Mouse (Mus musculus) adrenal gland, postnatal 10 days (tissue): ENCODE measurements around the gene Fgfr2. TPM values are rescaled to one million over a fixed set of nuclear protein-coding genes. Genes with fewer than 3 reads are reported as not detected.

Experiments used
- DNase-seq: peaks from one replicate; pipeline ENCODE4 v3.0.0; 2021; ENCODE audit warnings: mixed read lengths
- total RNA-seq, 2 experiments: library from RNA; stranded (reverse); gene quantifications; 2 replicates each; pipeline ENCODE4 v1.2.3; 2021

The Fgfr2 gene
- total RNA-seq, 2 experiments from 2014 or later = 128 to 169 TPM

- peak; percentile 56 for DNase-seq
These were observed 2862.1 kb downstream of the Fgfr2 start for GRCm38 (mm10) chr7:130260905-130261683.

GRCm38 (mm10) chr7:130260060-130260459 lies 2863.1 kb downstream of the Fgfr2 start:
- DNase-seq = no peak

DNA sequence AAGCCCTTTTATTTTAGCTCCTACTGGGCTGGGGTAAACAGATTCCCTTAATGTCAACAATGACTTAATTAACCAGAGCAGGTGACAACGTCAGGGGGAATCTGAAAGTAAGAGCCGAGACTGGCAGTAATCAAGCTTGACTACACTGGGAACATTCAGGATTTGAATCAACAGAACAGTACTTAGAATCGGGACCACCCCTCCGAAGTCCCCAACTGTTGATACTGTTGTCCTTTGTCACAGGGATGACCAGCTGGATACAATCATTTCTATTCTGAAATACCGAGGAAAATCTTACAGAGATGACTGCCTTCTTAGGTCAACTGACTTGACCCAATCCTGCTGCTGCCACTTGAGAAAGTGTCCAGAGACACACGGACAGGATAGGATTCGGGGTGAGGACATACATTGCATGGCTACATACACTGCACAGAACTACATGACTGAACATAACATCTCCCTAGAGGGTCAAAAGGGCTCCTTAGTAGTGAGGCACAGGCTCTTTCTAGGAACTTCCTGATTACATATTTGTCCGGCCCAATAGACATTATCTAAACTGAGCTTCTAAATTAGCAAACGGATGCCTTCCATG lies 2864.3 kb downstream of the Fgfr2 start:
- no peak for DNase-seq

DNA sequence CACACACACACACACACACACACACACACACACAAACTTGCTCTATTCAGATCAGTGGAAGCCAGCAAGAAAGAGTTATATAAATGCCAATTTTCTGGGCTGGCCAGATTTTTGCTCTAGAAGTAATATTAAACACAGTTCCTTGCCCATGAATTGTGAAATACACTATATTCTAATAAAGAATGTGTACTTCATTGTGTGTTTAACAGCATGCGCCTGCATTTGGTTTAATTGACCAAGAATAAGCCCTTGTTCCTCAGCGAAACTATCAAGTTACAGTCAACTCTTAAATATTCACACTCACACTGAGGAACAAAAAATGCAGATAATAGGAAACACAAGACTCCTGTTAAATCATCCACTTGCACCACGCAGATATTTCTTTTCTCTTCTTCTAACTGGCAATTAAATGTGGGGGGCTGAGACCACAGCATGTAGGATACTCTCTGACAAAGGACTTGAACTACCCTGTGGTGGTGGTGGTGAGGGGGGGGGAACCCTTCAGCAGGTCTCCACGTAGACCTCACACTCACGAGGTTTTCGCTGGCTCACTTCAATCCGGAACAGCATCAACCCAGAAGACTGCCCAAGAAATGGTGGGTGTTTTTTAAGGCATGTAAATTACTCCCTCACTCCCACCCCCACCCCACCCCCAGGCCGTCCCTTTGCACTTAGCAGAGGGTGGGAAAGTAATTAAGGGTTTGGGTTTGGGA lies 2865.0 kb downstream of the Fgfr2 start:
- no peak for DNase-seq

GRCm38 (mm10) chr7:130253264-130253663 lies 2869.9 kb downstream of the Fgfr2 start:
- no peak for DNase-seq

- DNase-seq = no peak
These were observed 2871.1 kb downstream of the Fgfr2 start for GRCm38 (mm10) chr7:130251936-130252523.

- DNase-seq = no peak
These were observed 2872.2 kb downstream of the Fgfr2 start for GRCm38 (mm10) chr7:130250994-130251393.

GRCm38 (mm10) chr7:130248403-130248802 lies 2874.7 kb downstream of the Fgfr2 start:
- DNase-seq = no peak

- DNase-seq = no peak
These were observed 2875.3 kb downstream of the Fgfr2 start for GRCm38 (mm10) chr7:130247831-130248230.

- DNase-seq = no peak
These were observed 2876.7 kb downstream of the Fgfr2 start for GRCm38 (mm10) chr7:130246483-130246882.

DNA sequence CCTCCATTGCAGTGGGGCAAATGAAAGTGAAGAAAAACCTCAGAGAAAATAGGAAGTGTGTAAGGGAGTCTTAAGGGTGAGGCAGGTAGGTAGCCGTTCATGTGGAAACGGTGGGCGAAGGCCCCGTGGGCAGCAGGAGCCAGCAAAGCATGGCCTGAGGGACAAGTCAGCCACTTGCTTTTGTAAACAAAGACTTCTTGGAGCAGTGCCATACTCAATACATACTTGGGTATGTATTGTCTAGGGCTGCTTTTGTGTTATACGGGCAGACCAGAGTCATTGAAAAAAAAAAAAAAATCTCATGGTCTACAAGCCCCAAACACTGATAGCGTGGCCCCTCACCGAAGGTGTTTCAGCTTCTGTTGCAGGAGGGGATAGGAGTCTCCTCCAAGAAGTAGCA lies 2878.6 kb downstream of the Fgfr2 start:
- no peak for DNase-seq

DNA sequence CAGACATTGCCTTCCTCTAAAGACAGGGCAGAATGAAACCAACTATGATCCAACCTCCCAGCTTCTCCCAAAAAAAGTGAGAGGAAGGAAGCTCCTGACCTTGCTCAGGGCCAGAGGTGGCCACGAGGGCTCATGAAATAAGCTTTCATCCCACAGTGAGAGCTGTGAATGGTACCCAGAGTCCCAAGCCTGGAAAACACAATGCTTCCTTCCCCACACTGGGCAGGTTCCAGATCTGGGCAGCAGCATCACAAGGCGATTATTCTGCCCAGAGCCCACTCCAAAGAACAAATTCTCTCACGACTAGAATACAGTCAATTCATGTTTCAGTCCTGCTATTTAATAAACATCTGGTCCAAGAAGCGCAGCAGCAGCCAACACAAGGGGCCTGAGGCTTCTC lies 2879.3 kb downstream of the Fgfr2 start:
- DNase-seq = no peak

DNA sequence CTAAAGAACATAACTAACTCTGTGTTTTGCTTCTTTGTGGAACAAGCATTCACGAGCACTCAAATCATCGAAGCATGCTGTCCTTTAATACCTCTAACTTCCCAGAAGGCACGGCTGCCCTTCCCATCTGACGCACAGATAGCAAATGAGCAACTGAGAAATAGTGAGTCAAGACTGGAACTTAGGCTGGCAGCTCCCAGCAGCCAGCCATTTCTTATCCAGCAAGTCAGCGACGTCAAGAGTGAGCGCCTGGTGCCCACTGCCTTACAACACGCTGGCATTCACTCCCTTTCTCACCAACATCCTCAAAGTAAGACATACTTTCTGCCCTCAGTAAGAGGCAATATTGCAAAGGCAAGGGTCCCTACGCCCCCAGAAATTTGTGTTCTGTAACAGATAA lies 2883.0 kb downstream of the Fgfr2 start:
- no peak for DNase-seq

DNA sequence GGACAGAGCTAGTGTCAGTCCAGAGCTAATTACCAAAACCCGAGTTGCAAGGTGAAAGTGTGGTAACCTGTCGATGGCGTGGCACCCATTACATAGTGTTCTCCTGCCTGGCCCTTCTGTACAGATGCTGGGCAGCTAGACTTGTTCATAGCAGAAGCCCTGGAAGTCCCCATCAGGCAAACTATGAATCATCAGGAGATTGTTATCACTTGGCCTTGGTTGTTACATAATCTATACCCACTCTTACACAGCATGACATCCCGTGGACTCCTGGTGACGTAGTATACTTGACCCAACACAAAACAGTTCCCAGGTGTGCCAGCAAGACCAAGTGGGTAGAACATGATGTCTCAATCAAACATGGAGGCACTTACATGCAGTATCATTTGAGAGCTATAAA lies 2885.9 kb downstream of the Fgfr2 start:
- DNase-seq = no peak

- DNase-seq = peak; percentile 65
These were observed 2889.4 kb downstream of the Fgfr2 start for GRCm38 (mm10) chr7:130233777-130234176.

DNA sequence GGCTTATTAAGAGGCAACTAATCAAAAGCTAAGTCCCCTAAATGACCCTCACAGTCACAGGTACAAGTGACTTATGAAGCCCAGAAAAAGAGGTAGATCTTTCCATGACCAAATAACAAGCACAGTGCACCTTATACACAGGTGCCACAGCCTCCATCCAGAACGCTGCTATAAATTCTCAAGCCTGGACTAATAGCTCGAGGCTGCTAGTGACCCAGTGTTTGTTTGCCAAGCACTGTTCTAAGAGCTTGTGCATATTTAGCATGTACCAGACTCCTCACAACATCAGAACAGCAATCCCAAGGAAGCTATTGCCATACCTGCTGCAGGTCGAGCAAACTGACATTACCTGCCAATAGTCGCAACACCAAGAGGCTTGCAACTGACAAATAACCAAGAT lies 2893.1 kb downstream of the Fgfr2 start:
- DNase-seq = no peak

DNA sequence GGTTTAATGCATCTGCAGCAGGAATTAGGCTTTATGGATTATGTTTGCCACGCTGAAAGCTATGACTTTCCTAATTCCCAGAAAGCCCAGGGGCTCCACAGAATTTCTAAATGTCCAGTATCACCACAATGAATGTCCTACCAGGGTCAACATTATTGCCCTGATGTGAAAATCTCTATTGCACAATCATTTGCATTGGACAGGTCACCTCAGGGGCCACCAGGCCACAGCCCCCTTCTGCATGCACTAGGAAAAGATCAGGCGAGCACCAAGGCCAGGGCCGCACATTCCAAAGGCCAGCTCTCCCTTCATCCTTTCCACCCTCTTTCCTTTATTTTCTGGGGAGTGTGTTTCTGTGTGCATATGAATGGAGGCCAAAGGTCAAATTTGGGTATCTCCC lies 2897.9 kb downstream of the Fgfr2 start:
- no peak for DNase-seq

GRCm38 (mm10) chr7:130222633-130223354 lies 2900.4 kb downstream of the Fgfr2 start:
- no peak for DNase-seq

- no peak for DNase-seq
These were observed 2901.3 kb downstream of the Fgfr2 start for GRCm38 (mm10) chr7:130221661-130222387.

- DNase-seq = no peak
These were observed 2902.5 kb downstream of the Fgfr2 start for GRCm38 (mm10) chr7:130220627-130221026.

GRCm38 (mm10) chr7:130219844-130220243 lies 2903.3 kb downstream of the Fgfr2 start:
- DNase-seq = peak; percentile 52

DNA sequence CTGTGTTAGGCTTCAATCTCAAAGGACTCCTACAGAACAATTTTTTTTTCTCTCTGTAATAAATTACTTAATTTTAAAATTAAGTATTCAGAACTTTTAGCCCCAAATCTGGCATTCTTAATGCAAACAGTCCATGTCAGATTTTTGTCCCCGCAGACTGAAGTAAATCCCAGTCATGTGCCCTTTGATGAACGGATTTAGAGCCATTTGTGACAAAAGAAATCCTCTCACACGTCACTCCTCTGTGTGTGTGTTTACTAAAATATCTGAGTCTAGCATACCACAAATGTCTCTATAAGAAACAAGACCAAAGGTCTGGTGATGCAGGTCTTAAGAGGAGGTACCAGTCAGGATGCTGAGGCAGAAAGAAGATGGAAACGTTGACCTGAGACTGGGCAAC lies 2906.9 kb downstream of the Fgfr2 start:
- no peak for DNase-seq
